Mouse (Mus musculus): ENCODE measurements around the gene Synj2.

- TF ChIP-seq CTCF (IDR thresholded peaks at IDR 0.05) = no peak
- TF ChIP-seq POLR2A (IDR thresholded peaks at IDR 0.05; ENCODE audit: insufficient read depth, low read depth, low read length) = peak; percentile 75
- TF ChIP-seq EP300 (IDR thresholded peaks at IDR 0.05; ENCODE audit: insufficient read depth, low read depth, low read length) = peak; percentile 48; the same call in 1 of the 2 replicates
These were observed 36.2 kb downstream of the Synj2 start for GRCm38 (mm10) chr17:5977056-5977920.

Measured in heart, adult 2 months (tissue).